In genomic region chr9:66945161-66945560, GRCm38 (mm10) we compare ENCODE assay signal across 8 mouse cellular contexts. TPM values are rescaled to one million over a fixed set of nuclear protein-coding genes. Genes with fewer than 3 reads are reported as not detected.
DNase-seq lines count a peak whose midpoint lies in the region; ATAC-seq and TF ChIP-seq lines count a peak whose summit lies in the region.

No protein-coding gene starts in this region.

- H3K27ac ChIP-seq in kidney, embryonic 14.5 days (ENCODE audit: low read depth, low read length), result peak overlapping the region; percentile 91
- peak overlapping the region; percentile 77 for H3K27ac ChIP-seq in bone marrow macrophage, adult 2 months (ENCODE audit: insufficient read depth, low read depth, low read length)
- peak overlapping the region; percentile 92 for H3K27ac ChIP-seq in hindbrain, embryonic 13.5 days
- H3K27ac ChIP-seq in midbrain, embryonic 15.5 days, result peak overlapping the region; percentile 91

- H3K9ac ChIP-seq in kidney, embryonic 14.5 days (ENCODE audit: low read depth, low read length), result peak overlapping the region; percentile 92; the same call in 1 of the 2 replicates
- H3K9ac ChIP-seq in hindbrain, embryonic 13.5 days, result peak overlapping the region; percentile 92
- peak overlapping the region; percentile 70 for H3K9ac ChIP-seq in midbrain, embryonic 15.5 days

- 12% methylated on average over 4 of the region's 4 CpGs for WGBS in kidney, embryonic 14.5 days
- WGBS in hindbrain, embryonic 13.5 days, result 23% methylated on average over 4 of the region's 4 CpGs
- 17% methylated on average over 4 of the region's 4 CpGs for WGBS in midbrain, embryonic 15.5 days

- no peak for TF ChIP-seq CTCF in bone marrow macrophage, adult 2 months (IDR thresholded peaks at IDR 0.05; ENCODE audit: low read depth, low read length)

- peaks cover 13% of the 10 kb centered on the region for H3K36me3 ChIP-seq in kidney, embryonic 14.5 days (ENCODE audit: control insufficient read depth, insufficient read depth, low read length)
- H3K36me3 ChIP-seq in hindbrain, embryonic 13.5 days, result peaks cover 4% of the 10 kb centered on the region
- no peaks in the 10 kb centered on the region; the same call in 1 of the 2 replicates for H3K36me3 ChIP-seq in midbrain, embryonic 15.5 days (replicated peaks)

- no peak for ATAC-seq in kidney, embryonic 14.5 days (ENCODE audit: low FRiP score, low TSS enrichment)
- no peak for ATAC-seq in hindbrain, embryonic 13.5 days (ENCODE audit: low FRiP score)
- 0 out of 2 replicates have a peak, but pooled peaks have one; percentile 2 for ATAC-seq in midbrain, embryonic 15.5 days (replicated peaks)

- no peaks in the 10 kb centered on the region for H3K9me3 ChIP-seq in kidney, embryonic 14.5 days (ENCODE audit: control insufficient read depth, low read length)
- H3K9me3 ChIP-seq in hindbrain, embryonic 13.5 days, result no peaks in the 10 kb centered on the region
- H3K9me3 ChIP-seq in midbrain, embryonic 15.5 days, result no peaks in the 10 kb centered on the region

- H3K4me2 ChIP-seq in kidney, embryonic 14.5 days (replicated peaks; ENCODE audit: low read depth, low read length), result peak overlapping the region; percentile 52
- H3K4me2 ChIP-seq in hindbrain, embryonic 13.5 days, result peak overlapping the region; percentile 91
- H3K4me2 ChIP-seq in midbrain, embryonic 15.5 days, result peak overlapping the region; percentile 78

- intact Hi-C loops in left cerebral cortex, postnatal 4 days (cut with DNase I), result no loop called here

- DNase-seq in kidney, adult 8-10 months, result no peak
- no peak for DNase-seq in embryo, embryonic 9.5 days (ENCODE audit: extremely low spot score)
- no peak for DNase-seq in right cerebral cortex, postnatal 14 days
- DNase-seq in left cerebral cortex, postnatal 4 days, result no peak

- no peaks in the 10 kb centered on the region for H3K27me3 ChIP-seq in kidney, embryonic 14.5 days (ENCODE audit: control insufficient read depth, insufficient read depth, low read length)
- H3K27me3 ChIP-seq in hindbrain, embryonic 13.5 days, result no peaks in the 10 kb centered on the region
- no peaks in the 10 kb centered on the region for H3K27me3 ChIP-seq in midbrain, embryonic 15.5 days (replicated peaks)

- TF ChIP-seq POLR2A in bone marrow macrophage, adult 2 months (IDR thresholded peaks at IDR 0.05; ENCODE audit: borderline replicate concordance, low read depth, low read length), result no peak

- peak overlapping the region; percentile 84 for H3K4me3 ChIP-seq in kidney, embryonic 14.5 days (ENCODE audit: low read length)
- H3K4me3 ChIP-seq in bone marrow macrophage, adult 2 months (ENCODE audit: insufficient read depth, low read length), result peak overlapping the region; percentile 66
- H3K4me3 ChIP-seq in hindbrain, embryonic 13.5 days, result peak overlapping the region; percentile 94
- H3K4me3 ChIP-seq in midbrain, embryonic 15.5 days, result peak overlapping the region; percentile 61

- H3K4me1 ChIP-seq in kidney, embryonic 14.5 days (ENCODE audit: control insufficient read depth, insufficient read depth, low read length), result peaks cover 3% of the 10 kb centered on the region; the same call in 1 of the 2 replicates
- peaks cover 6% of the 10 kb centered on the region; the same call in 1 of the 2 replicates for H3K4me1 ChIP-seq in bone marrow macrophage, adult 2 months (ENCODE audit: control insufficient read depth, insufficient read depth, low read length)
- H3K4me1 ChIP-seq in hindbrain, embryonic 13.5 days (replicated peaks), result peaks cover 10% of the 10 kb centered on the region
- peaks cover 13% of the 10 kb centered on the region for H3K4me1 ChIP-seq in midbrain, embryonic 15.5 days

RNA-seq across cellular contexts. Expression of gene Rps27l, which starts 0.7 kb away (rescaled TPM):
- polyA plus RNA-seq in kidney, embryonic 14.5 days (2014; fragmentation: Nextera tagmentation; extraction: Ambion mirVana), result 724 and 1,042 TPM in 2 replicates
- 256 and 349 TPM in 2 replicates for polyA plus RNA-seq in bone marrow macrophage, adult 2 months (2012; ENCODE audit: insufficient read depth, insufficient read length, missing spikeins)
- polyA plus RNA-seq in hindbrain, embryonic 13.5 days (2015; fragmentation: Nextera tagmentation; extraction: Ambion mirVana), result 291 and 315 TPM in 2 replicates
- 179 and 197 TPM in 2 replicates for polyA plus RNA-seq in midbrain, embryonic 15.5 days (2015; fragmentation: Nextera tagmentation; extraction: Ambion mirVana)
- 10 to 100 TPM; 59.1 to 67.5 TPM for total RNA-seq in left cerebral cortex, postnatal 4 days (2021)

RNA-seq across cellular contexts. Expression of gene Rab8b, which starts 25.7 kb away (rescaled TPM):
- polyA plus RNA-seq in kidney, embryonic 14.5 days (2014; fragmentation: Nextera tagmentation; extraction: Ambion mirVana), result 18.0 and 27.3 TPM in 2 replicates
- polyA plus RNA-seq in bone marrow macrophage, adult 2 months (2012; ENCODE audit: insufficient read depth, insufficient read length, missing spikeins), result 160 and 169 TPM in 2 replicates
- 37.6 and 38.4 TPM in 2 replicates for polyA plus RNA-seq in hindbrain, embryonic 13.5 days (2015; fragmentation: Nextera tagmentation; extraction: Ambion mirVana)
- polyA plus RNA-seq in midbrain, embryonic 15.5 days (2015; fragmentation: Nextera tagmentation; extraction: Ambion mirVana), result 28.5 and 29.0 TPM in 2 replicates
- total RNA-seq in left cerebral cortex, postnatal 4 days (2021), result 10 to 100 TPM; 27.5 to 30.0 TPM

RNA-seq across cellular contexts. Expression of gene Lactb, which starts 30.1 kb away (rescaled TPM):
- polyA plus RNA-seq in kidney, embryonic 14.5 days (2014; fragmentation: Nextera tagmentation; extraction: Ambion mirVana), result 20.6 and 23.4 TPM in 2 replicates
- polyA plus RNA-seq in bone marrow macrophage, adult 2 months (2012; ENCODE audit: insufficient read depth, insufficient read length, missing spikeins), result 19.6 and 22.9 TPM in 2 replicates
- polyA plus RNA-seq in hindbrain, embryonic 13.5 days (2015; fragmentation: Nextera tagmentation; extraction: Ambion mirVana), result 12.2 and 12.8 TPM in 2 replicates
- polyA plus RNA-seq in midbrain, embryonic 15.5 days (2015; fragmentation: Nextera tagmentation; extraction: Ambion mirVana), result 10.8 and 11.2 TPM in 2 replicates
- 10 to 100 TPM; 15.9 to 19.4 TPM for total RNA-seq in left cerebral cortex, postnatal 4 days (2021)
